Mouse (Mus musculus): ENCODE results near the gene Mbnl2. TPM values are rescaled to one million over a fixed set of nuclear protein-coding genes. Genes with fewer than 3 reads are reported as not detected.
A peak's percentile ranks its signal among the peaks of the same experiment; 100 is the strongest.

Mbnl2 gene
- 33.8 and 45.5 TPM in 2 replicates for polyA plus RNA-seq (2016; fragmentation: Nextera tagmentation; extraction: Ambion mirVana)

DNA sequence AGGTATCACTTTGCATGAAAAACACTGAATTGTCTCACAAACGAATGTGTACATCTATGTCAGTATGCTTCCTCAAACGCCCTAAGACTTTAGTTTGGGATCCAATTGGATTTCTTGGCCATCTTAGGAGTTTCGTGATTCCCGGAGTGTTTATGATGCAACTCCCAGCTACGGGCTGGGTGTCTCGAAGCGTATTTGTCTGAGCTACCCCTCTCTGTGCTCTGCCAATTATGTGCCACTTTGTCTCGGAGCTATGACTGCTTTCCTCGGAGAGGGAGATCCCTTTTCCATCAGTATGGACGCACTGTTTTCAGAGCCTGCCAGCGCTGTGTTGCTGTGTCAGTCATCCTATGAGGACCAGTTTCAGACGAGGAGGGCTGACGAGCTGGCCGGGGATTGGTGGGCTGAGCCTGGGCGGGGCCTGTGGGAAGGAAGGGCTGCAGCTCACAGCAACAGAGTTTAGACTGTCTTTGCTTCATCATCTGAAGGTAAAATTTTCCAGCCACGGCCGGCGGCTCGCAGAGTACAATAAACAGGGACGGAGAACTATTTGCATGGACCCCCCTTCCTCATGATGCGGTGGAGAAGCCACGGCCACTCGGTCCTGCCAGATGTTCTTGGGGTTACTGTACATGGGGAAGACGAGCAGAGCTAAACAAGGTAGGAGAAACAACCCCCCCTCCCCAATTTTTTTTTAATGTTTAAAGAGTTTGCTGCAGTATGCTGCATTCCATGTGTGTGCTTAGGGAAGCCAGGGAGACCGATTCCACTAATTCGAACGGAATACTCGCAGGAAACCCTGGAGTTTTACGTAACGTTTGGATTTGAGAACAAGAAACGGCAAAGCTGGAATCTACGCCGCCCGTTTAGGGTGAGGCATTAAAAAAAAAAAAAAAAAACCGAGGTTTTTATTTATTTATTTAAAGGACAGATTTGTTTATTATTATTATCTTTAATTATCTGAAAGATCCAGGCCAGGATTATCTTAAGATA is at the start of gene Mbnl2:
Gene Mbnl2 (plus strand): TSS at position 424 of the 993 bp plus-strand sequence.
- Histone ChIP-seq H3K4me3 (peak within 1 kb of the TSS; percentile 69), H3K27ac (peak within 1 kb of the TSS; percentile 88), H3K27me3 (ENCODE audit: low read depth, poor library complexity, severe bottlenecking) (no peaks in the 10 kb centered on the region), H3K4me1 (peaks cover 42% of the 10 kb centered on the region), H3K36me3 (no peaks in the 10 kb centered on the region), H3K9me3 (replicated peaks) (no peaks in the 10 kb centered on the region)
- DNase-seq (ENCODE audit: low spot score): peak; percentile 94
- WGBS: 3% methylated on average over 35 of the region's 35 CpGs

DNA sequence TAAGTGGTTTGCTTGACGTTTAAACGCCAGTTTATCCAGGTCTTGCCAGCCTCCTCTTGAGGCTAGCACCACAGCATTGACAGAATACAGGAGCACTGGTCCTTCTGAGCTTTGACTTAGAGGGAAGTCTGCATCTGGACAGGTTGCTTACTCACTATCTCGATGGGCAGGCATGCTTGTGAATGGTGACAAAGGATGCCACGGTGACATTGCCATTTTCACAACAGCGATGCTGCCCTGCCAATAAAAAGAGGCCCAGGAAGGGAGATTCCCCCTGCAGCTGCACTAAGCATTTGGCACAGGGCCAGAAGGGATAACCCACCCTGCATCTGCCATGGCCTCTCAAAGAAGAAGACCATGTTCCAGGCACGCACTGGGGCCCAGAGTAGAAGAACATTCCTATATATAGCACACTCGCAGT is 43.4 kb upstream of the Mbnl2 start:
- no peak for DNase-seq (ENCODE audit: low spot score)
- Histone ChIP-seq H3K27me3 (ENCODE audit: low read depth, poor library complexity, severe bottlenecking) (no peaks in the 10 kb centered on the region), H3K27ac (no peak overlapping the region), H3K36me3 (no peaks in the 10 kb centered on the region), H3K4me3 (no peak overlapping the region), H3K9me3 (replicated peaks) (no peaks in the 10 kb centered on the region), H3K4me1 (no peaks in the 10 kb centered on the region)
- 83% methylated on average over 7 of the region's 7 CpGs for WGBS

DNA sequence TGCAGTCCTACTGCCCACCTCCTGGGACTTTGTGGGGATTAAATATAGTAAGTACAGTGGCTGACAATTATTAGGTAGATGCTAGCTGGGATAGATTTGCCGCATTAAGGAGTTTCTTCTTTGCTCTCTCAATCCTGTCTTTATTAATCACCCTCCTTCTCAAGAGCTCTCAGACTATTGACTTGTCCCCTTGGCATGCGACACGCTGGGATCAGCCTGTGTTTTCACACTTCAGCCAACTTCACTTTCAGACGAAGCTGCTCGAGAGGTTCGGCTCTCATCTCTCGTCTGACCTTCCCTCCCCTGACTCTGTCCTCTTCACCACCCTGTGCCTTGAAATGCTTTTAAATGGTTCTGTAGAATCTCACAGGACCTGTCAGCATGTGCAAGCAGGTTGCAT is 39.9 kb upstream of the Mbnl2 start:
- no peak for DNase-seq (ENCODE audit: low spot score)
- H3K4me1 ChIP-seq: no peaks in the 10 kb centered on the region

DNA sequence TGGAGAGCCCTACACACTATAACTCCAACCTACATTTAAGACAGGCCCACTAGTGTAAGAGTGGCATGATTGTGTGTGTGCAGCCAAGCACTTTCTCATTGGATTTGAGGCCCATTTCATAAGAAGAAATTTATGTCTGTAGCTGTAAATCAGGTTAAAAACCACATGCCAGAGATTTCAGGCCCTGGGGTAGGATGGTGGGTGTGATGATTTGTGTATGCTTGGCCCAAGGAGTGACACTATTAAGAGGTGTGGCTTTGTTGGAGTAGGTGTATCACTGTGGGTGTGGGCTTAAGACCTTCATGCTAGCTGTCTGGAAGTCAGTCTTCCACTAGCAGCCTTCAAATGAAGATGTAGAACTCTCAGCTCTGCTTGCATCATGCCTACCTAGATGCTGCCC is 37.0 kb upstream of the Mbnl2 start:
- no peaks in the 10 kb centered on the region for H3K4me1 ChIP-seq
- no peaks in the 10 kb centered on the region for H3K27me3 ChIP-seq (ENCODE audit: low read depth, poor library complexity, severe bottlenecking)
- no peaks in the 10 kb centered on the region for H3K36me3 ChIP-seq
- H3K4me3 ChIP-seq: no peak overlapping the region
- no peaks in the 10 kb centered on the region for H3K9me3 ChIP-seq (replicated peaks)
- H3K27ac ChIP-seq: no peak overlapping the region
- no peak for DNase-seq (ENCODE audit: low spot score)

More for the DNA sequence above, 39.9 kb upstream of the Mbnl2 start:
- WGBS: 80% methylated on average over 7 of the region's 7 CpGs
- Histone ChIP-seq H3K4me3 (no peak overlapping the region), H3K27me3 (ENCODE audit: low read depth, poor library complexity, severe bottlenecking) (no peaks in the 10 kb centered on the region), H3K36me3 (no peaks in the 10 kb centered on the region), H3K9me3 (replicated peaks) (no peaks in the 10 kb centered on the region), H3K27ac (no peak overlapping the region)

DNA sequence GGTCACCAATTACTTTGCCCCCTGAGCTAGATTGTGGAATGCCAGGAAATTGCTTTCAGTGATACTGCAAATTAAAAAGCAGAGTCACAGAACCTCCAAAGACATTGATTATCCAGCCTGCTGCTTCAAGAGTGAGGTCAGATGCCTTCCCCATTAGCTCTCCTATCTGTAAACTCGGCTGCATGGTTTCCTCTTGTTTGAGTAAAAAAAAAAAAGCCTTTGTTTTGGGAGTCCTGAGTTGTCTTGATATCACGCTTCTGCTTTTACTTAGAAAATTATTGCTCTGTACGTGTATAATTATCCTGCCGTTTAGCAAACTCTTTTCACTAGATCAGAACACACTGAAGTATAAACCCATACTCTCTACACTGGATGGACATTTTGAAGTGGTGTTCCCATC is 35.3 kb upstream of the Mbnl2 start:
- DNase-seq (ENCODE audit: low spot score): no peak
- Histone ChIP-seq H3K27me3 (ENCODE audit: low read depth, poor library complexity, severe bottlenecking) (no peaks in the 10 kb centered on the region), H3K36me3 (no peaks in the 10 kb centered on the region), H3K9me3 (replicated peaks) (no peaks in the 10 kb centered on the region), H3K4me3 (no peak overlapping the region), H3K27ac (no peak overlapping the region), H3K4me1 (no peaks in the 10 kb centered on the region)
- WGBS: 68% methylated on average over 4 of the region's 4 CpGs

DNA sequence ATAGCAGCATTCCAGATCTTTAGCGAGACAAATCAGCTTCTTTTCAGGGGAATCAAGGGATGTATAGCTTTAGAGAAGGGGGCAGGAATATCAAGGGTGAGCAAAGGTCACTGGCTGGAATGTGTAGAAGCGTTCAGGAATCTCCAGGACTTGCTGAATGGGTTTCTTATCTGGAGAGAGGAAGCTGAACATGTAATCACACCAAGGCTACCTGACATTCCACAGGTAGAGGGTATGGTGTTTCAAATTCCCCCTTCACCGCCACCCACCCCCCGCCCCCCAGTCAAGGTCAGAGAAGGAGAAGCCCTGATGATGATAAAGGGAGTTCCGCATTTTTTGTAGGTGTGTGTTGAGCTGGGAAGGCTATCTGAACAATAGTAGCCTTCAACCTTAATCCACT is 32.8 kb upstream of the Mbnl2 start:
- Histone ChIP-seq H3K9me3 (replicated peaks) (no peaks in the 10 kb centered on the region), H3K27me3 (ENCODE audit: low read depth, poor library complexity, severe bottlenecking) (no peaks in the 10 kb centered on the region), H3K4me1 (no peaks in the 10 kb centered on the region), H3K4me3 (no peak overlapping the region), H3K36me3 (no peaks in the 10 kb centered on the region), H3K27ac (no peak overlapping the region)
- WGBS: 82% methylated on average over 5 of the region's 5 CpGs
- DNase-seq (ENCODE audit: low spot score): no peak

DNA sequence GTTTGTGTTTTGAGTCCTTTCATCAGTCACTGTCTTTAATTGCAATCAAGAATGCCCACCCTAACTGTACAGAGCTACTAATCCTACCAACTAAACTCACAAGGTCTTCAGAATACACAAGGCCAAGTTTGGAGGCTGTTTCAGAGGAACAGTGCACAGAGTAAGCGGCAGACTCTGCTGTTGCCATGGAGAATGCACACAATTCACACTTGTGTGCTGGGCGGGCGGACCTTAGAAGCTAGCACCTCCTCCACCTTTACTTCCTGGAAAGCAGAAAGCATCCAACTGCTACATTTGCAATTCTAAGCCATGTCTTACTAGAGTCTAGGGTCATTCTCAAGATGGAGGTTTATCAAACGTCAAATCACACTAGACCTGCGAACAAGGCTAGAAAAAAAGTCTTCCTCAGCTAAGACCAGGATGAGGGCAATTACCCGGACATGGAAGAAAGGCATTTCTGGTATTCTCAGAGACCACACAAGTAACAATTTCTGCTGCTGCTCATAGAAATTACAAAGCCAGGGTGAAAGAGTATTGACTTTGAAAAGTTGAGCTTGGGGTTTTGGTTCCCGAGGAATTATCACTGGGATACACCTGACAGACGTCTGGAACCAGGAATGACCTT is 30.3 kb upstream of the Mbnl2 start:
- Histone ChIP-seq H3K36me3 (no peaks in the 10 kb centered on the region), H3K4me1 (no peaks in the 10 kb centered on the region), H3K27me3 (ENCODE audit: low read depth, poor library complexity, severe bottlenecking) (no peaks in the 10 kb centered on the region), H3K4me3 (no peak overlapping the region), H3K9me3 (replicated peaks) (no peaks in the 10 kb centered on the region), H3K27ac (no peak overlapping the region)
- 78% methylated on average over 8 of the region's 8 CpGs for WGBS
- no peak for DNase-seq (ENCODE audit: low spot score)

DNA sequence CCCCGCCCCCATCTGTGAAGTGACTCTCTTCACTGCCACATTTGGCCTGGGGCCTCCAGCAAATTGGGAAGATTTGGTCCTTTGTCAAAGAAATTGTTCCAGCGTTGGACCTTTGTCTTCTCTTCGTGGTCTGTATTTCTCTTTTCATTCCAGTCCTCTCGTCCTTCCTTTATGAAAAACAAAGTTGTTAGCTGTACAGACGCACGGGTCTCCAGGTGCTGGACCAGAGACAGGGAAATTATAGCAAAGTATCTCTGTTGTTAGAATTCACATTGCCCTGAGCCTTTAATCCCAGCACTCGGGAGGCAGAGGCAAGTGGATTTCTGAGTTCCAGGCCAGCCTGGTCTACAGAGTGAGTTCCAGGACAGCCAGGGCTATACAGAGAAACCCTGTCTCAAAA is 22.1 kb upstream of the Mbnl2 start:
- H3K4me1 ChIP-seq: no peaks in the 10 kb centered on the region
- H3K9me3 ChIP-seq (replicated peaks): no peaks in the 10 kb centered on the region
- no peak for DNase-seq (ENCODE audit: low spot score)
- 81% methylated on average over 7 of the region's 7 CpGs for WGBS
- H3K27ac ChIP-seq: no peak overlapping the region
- no peak overlapping the region for H3K4me3 ChIP-seq
- H3K27me3 ChIP-seq (ENCODE audit: low read depth, poor library complexity, severe bottlenecking): no peaks in the 10 kb centered on the region
- H3K36me3 ChIP-seq: no peaks in the 10 kb centered on the region

DNA sequence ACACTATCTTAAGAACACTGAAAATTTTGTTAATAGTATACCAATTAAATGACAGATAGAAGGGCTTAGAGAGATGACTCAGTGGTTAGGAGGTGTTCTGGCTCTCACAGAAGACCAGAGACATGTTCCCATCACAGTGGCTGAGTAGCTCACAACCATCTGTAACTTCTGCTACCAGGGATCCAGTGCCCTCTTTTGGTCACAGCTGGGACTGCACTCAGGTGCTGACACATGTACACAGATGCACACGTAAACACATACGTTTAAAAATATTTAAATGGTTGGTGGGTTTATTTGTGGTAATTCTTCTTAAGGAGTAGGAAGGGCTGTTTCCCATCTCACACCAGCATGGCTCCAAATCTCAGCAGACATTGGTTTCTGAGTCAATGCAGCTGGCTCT is 19.3 kb upstream of the Mbnl2 start:
- H3K9me3 ChIP-seq (replicated peaks): no peaks in the 10 kb centered on the region
- no peaks in the 10 kb centered on the region for H3K4me1 ChIP-seq
- H3K27me3 ChIP-seq (ENCODE audit: low read depth, poor library complexity, severe bottlenecking): no peaks in the 10 kb centered on the region
- H3K36me3 ChIP-seq: no peaks in the 10 kb centered on the region
- WGBS: 97% methylated on average over 2 of the region's 2 CpGs
- no peak overlapping the region for H3K27ac ChIP-seq
- no peak for DNase-seq (ENCODE audit: low spot score)
- no peak overlapping the region for H3K4me3 ChIP-seq

DNA sequence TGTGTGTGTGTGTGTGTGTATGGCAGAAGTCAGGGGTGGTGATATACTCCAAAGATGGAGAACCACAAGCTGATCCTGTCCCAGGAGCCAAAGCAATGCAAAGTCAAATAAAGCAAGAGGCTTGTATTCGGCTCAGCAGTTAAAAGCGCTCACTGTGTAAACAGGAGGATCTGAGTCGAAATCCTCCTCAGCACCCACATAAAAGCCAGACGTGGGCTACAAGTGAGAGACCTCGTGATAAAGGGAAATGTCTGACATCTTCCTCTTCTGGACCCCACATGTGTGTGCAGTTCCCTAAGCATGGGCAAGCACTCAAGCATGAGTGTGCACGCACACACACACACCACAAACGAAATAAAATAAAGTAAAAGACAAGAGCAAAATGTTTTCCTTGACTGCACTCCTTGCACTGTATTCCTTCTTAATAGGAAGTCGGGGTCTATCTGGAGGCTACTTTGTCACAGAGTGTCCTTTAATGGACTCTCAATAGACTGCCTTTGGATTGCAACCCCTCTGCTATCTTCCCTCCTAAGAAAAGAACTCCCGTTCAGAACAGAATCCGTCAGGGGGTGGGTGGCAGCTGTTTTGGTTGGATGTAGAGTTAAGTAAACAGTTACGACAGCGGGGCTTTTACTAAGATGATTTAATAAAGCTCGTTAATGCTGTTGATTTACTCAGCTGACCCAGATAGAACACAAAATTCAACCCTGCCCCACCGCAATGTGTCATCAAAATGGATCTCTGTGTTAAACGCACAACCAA is 18.7 kb upstream of the Mbnl2 start:
- no peaks in the 10 kb centered on the region for H3K9me3 ChIP-seq (replicated peaks)
- DNase-seq (ENCODE audit: low spot score): no peak
- no peaks in the 10 kb centered on the region for H3K4me1 ChIP-seq
- no peaks in the 10 kb centered on the region for H3K36me3 ChIP-seq
- H3K27ac ChIP-seq: no peak overlapping the region
- WGBS: 83% methylated on average over 15 of the region's 15 CpGs
- H3K27me3 ChIP-seq (ENCODE audit: low read depth, poor library complexity, severe bottlenecking): no peaks in the 10 kb centered on the region
- H3K4me3 ChIP-seq: no peak overlapping the region

DNA sequence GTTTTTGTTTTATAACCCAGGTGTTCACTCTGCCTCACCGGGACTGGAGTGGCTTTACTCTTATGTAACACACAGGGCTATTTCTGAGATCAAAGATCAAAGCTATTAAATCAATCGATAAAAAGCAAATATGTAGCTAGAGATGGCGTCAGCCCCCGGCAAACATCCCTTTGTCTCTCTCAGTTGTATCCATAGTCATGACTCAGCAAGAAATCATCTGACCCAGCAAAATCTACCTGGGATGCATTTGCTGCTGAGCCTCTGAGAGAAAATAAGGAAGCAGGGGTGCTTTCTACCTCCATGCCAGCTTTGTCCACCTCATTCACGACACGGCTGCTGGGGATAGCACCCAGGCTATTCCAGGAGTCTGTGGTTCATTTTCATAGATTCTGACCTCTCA is 18.0 kb upstream of the Mbnl2 start:
- no peak for DNase-seq (ENCODE audit: low spot score)
- Histone ChIP-seq H3K36me3 (no peaks in the 10 kb centered on the region), H3K9me3 (replicated peaks) (no peaks in the 10 kb centered on the region), H3K4me1 (no peaks in the 10 kb centered on the region), H3K27me3 (ENCODE audit: low read depth, poor library complexity, severe bottlenecking) (no peaks in the 10 kb centered on the region), H3K4me3 (no peak overlapping the region), H3K27ac (no peak overlapping the region)
- 87% methylated on average over 6 of the region's 6 CpGs for WGBS

DNA sequence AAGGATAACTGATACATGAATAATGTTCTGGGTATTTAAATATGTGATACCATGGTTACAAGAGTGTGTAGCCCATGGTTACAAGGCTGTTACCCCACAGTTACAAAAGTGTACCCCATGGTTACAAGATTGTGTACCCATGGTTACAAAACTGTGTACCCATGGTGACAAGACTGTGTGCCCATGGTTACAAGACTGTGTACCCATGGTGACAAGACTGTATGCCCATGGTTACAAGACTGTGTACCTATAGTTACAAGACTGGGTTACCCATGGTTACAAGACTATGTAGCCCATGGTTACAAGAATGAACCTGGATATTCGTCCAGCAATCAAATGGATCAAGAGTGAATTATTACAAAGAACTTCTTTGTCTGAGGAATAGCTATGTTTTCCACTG is 16.0 kb upstream of the Mbnl2 start:
- H3K27ac ChIP-seq: no peak overlapping the region
- H3K4me1 ChIP-seq: no peaks in the 10 kb centered on the region
- no peaks in the 10 kb centered on the region for H3K27me3 ChIP-seq (ENCODE audit: low read depth, poor library complexity, severe bottlenecking)
- WGBS: 87% methylated on average over 1 of the region's 1 CpGs
- no peaks in the 10 kb centered on the region for H3K36me3 ChIP-seq
- H3K9me3 ChIP-seq (replicated peaks): no peaks in the 10 kb centered on the region
- DNase-seq (ENCODE audit: low spot score): no peak
- no peak overlapping the region for H3K4me3 ChIP-seq

DNA sequence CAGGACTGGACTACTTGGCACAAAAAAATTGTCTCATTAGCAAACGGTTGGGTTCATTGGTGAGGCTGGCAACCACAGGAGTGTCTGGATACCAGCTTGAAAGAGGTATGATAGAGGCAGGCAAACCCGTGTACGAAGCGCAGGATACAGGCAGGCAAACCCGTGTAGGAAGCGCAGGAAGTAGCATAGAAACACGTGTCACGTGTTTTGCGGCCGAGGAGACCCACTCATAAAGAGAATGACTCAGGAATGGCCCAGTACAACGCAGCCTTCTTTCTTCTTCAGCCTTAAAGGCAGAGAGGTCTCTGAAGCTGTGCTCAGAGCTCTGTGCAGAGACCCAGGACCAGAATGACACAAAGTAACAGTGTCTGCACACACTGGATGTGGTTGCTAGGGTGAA is 13.9 kb upstream of the Mbnl2 start:
- no peaks in the 10 kb centered on the region for H3K36me3 ChIP-seq
- WGBS: 92% methylated on average over 11 of the region's 11 CpGs
- no peaks in the 10 kb centered on the region for H3K9me3 ChIP-seq (replicated peaks)
- H3K4me1 ChIP-seq: no peaks in the 10 kb centered on the region
- no peak overlapping the region for H3K4me3 ChIP-seq
- no peak overlapping the region for H3K27ac ChIP-seq
- no peaks in the 10 kb centered on the region for H3K27me3 ChIP-seq (ENCODE audit: low read depth, poor library complexity, severe bottlenecking)
- DNase-seq (ENCODE audit: low spot score): no peak
